Mouse (Mus musculus) adrenal gland, postnatal 4 days (tissue): ENCODE measurements around the gene Dnajc16. TPM values are rescaled to one million over a fixed set of nuclear protein-coding genes. Genes with fewer than 3 reads are reported as not detected.
"Not testable (repeated sequence)": the region's sequence is repeated elsewhere in the genome, so short reads cannot be mapped to it uniquely, and the experiment has no call there.

Experiments
- DNase-seq, 2 experiments: peaks; one replicate each; pipeline ENCODE4 v3.0.0; 2021 to 2022; ENCODE audit warnings: low spot score in 2 of 2, mixed read lengths in 2 of 2
- total RNA-seq, 2 experiments: library from RNA; stranded (reverse); gene quantifications; 2 replicates each; pipeline ENCODE4 v1.2.3; 2021

Gene Dnajc16
- total RNA-seq, 2 experiments from 2014 or later: 19.8 to 20.1 TPM

DNA sequence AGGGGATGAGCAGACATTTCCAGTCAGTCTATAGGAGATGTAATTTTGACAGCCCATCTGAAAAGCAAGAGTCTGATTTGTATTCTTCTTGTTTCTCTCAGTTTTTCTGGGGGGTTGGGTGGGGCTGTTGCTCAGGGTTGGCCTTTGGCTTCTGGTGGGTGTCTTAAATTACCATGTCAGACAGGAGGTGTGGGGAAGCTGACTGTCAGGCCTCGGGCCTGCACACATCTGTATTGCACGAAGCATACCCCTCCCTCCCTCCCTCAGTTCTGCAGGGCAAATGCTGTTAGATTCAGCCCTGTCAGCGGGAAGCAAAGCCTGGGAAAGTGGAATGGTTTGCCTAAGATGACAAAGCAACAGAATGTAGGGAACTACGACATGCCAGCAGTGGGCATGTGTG, 6.2 kb upstream of the Dnajc16 start:
- no peak for DNase-seq

- no peak for DNase-seq
Observed at GRCm38 (mm10) chr4:141796356-141796755, 5.6 kb upstream of the Dnajc16 start.

DNA sequence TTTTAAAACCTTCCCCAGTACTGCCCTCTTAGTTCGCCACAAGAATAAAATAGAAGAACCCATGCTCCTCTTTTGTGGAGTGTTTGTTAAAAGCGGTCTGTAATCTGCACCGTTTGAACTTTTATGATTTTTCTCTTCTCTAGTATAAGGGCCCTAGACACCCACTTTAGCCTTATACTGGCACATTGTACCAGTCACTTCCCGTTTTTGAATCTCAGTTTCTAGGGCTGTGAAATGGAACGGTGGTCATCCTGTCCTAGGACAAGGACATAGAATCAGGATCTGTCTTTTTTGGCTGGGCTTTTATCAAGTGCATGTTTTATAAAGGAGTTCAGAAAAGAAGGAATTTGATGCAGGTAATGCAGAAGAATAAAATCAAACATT, 3.4 kb upstream of the Dnajc16 start:
- DNase-seq: no peak

DNA sequence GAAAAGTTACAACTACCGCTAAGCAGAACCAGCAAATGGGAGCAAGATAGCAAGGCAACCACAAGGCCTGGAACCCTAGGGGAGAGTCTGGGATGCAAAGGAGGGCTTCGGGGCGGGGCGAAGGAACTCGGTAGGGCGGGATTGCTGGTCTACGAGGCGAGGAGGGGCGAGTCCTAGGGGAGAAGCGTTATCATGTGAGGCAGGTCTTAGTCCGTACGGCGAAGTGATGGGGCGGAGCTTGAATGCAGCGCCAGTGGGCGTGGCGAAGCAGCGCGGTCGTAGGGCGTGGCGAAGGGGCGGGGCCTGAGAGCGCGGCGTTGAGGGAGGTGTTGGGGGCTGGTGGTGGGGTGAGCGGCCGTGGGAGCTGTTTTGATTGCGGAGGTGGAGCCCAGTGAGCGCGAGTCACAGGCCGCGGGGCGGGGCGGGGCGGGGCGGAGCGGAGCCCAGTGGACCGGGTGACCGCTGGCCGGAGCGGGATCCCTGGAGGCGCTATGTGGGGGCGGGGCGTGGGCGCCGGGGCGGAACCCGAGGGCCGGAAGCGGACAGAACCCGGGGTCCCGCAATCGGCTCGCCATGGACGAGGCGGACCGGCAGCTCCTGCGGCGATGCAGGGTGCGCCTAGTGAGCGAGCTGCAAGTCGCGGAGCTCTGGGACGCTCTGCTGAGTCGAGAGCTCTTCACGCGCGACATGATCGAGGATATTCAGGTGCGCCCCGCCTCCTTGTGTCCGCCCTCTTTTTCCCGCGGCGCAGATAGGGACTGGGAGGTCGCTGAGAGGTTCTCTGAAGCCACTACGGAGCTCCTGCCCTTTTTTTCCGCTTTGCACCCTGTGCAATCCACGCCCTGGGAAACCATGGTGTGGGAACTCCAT, 2.8 kb upstream of the Dnajc16 start, which contains the start of gene Casp9:
Gene Casp9 (plus strand): TSS at position 331 of the 870 bp plus-strand sequence.
- DNase-seq: peak; percentile 94 to 98

GRCm38 (mm10) chr4:141792554-141793281, 2.0 kb upstream of the Dnajc16 start:
- DNase-seq: no peak

DNA sequence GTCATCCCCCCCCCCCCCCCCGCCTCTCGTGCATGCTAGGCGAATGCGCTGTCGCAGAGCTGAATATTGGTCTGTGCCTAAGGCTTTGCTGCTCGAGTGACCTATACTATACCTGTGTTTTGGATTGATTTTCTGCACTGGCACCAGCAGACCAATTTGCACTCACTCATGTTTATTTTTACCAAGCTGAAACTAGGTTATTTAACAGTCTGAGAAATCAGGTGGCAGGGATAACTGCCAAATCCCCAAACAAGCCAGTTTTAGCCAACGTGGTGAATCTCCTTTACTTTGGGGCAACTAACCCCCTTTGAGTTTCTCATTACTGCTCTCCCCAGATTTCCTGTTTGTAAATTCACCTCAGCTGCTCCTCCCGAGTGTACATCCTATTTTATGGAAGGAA, 1.2 kb upstream of the Dnajc16 start:
- DNase-seq: no peak

DNA sequence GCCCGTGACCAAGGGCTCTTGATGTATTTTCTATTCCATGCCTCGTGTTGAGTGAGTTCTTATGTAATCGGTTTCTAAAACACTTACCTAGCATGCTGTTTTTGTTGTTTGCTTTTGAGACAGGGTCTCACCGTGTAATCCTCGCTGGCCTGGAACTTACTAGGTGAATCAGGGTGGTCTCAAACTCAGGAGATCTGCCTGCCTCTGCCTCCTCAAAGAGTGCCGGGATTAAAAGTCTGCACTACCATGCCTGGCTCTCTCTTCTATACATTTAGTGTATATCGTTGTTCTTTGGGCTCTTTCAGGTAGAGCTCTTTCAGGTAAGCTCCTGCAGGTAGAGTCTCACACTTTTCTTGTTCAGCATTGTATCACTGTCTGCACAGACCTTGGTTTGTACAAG, 755 bp upstream of the Dnajc16 start:
- DNase-seq: no peak

GRCm38 (mm10) chr4:141789564-141790218, 1.0 kb downstream of the Dnajc16 start:
- no peak for DNase-seq

GRCm38 (mm10) chr4:141787462-141787861, 3.3 kb downstream of the Dnajc16 start:
- DNase-seq: no peak

- no peak for DNase-seq
Observed at GRCm38 (mm10) chr4:141787046-141787445, 3.7 kb downstream of the Dnajc16 start.

- DNase-seq: no peak
Observed at GRCm38 (mm10) chr4:141786141-141786540, 4.6 kb downstream of the Dnajc16 start.

DNA sequence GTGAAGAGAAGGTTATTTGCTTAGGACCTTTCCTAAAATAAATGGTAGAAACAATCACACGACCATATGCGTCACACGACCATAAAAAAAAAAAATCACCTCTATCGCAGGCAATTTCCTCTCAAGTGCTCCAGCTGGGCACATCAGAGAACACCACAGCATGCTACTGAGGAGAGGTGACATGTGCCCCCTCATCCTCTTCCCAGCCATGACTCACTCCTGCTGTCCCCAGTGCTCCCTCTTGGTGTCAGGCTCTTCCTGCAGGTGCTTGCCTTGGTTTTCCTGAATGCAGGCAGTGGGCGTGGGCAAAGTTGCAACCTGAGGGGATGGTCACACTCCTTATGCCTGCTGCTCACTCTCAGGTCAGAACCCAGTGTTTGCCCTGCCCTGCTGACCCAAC, 5.9 kb downstream of the Dnajc16 start:
- DNase-seq: no peak

- peak in 1 of 2 experiments; percentile 33 for DNase-seq
Observed at GRCm38 (mm10) chr4:141781201-141781985, 9.3 kb downstream of the Dnajc16 start.

DNA sequence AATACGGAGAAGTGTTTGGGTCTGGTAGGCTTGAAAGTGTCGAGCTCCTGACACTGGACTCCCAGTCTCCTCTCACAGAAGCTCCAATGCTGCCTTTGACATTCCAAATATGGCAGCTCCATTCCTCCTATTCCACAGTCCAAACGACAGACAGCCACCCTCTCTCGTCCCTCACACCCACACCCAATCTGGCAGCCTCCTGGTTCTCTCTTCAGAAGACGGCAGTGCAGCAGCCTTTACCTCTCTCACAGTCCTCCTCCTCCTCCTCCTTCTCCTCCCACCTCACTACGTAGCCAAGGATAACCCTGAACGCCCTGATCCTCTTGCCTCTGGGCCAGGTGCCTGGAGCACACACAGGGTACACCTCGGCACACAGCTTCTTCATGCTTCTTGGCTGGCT, 10.9 kb downstream of the Dnajc16 start:
- no peak for DNase-seq

DNA sequence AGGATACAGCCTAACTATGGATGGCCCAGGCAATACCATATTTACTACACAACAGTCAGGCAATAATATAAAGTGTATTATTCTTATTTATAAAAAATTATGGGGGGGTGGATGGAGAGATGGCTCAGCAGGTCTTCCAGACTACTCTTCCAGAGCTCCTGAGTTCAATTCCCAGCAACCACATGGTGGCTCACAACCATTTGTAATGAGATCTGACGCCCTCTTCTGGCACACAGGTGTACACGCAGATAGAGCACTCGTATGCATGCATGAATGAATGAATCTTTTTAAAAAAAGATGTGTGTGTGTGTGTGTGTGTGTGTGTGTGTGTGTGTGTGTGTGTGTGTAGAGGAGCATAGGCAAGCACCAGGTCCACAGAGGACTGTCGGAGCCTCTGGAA, 17.7 kb downstream of the Dnajc16 start:
- not testable (repeated sequence) for DNase-seq

DNA sequence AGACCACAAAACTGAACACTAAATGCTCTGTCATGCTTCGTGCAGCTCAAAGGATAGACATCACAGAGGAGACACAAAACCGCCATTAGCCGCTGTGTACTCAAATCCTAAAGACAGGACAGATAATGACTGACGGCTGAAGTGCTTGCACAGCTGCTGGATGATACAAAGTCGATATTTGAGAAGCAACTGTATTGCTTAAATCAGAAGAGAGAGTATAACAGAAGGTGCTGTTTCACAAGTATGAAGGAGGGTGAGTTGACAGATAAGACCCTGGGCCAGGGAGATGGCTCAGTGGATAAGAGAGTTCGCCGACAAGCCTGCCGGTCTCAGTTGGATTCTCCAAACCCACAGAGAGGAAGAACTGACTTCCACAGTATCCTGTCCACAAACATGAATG, 18.9 kb downstream of the Dnajc16 start:
- no peak for DNase-seq

- DNase-seq: no peak
Observed at GRCm38 (mm10) chr4:141769501-141770160, 21.1 kb downstream of the Dnajc16 start.

DNA sequence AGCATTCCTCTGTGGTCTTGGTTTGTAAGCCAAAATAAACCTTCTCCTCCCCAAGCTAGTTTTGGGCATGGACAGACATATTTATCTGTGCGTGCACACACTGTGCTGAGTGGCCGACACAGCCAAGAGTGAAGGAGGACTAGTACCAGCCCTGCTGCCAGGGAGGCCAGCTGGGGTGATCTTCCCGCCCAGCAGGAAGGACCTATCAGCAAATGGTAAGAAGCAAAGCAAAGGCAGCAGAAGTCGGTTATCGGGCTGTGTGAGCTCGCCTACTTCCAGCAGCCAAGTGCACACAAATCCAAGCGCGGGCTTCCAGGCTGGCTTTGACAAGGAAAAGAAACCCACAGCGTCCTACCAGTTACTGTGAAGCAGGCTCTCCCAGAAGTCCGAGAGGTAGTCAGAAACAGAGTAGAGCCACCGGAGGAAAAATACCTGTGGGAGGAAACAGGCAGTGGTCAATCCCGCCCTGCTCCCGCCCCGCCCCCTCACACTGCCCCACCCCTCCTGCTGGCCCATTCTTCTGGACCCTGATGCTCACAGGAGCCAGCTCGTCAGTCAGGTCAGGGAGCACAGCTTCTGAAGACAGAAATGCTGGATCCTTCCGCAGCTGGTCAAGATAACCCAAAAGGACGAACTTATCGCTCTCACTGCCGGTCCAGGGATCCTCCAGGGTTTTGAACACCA, 23.2 kb downstream of the Dnajc16 start:
- no peak for DNase-seq

- no peak for DNase-seq
Observed at GRCm38 (mm10) chr4:141766668-141767352, 23.9 kb downstream of the Dnajc16 start.
